Mouse (Mus musculus): ENCODE results near the gene Ksr2. TPM values are rescaled to one million over a fixed set of nuclear protein-coding genes. Genes with fewer than 3 reads are reported as not detected.

Gene Ksr2
- polyA plus RNA-seq, 1 experiment from 2014 or later, result 8.0 TPM

- Histone ChIP-seq H3K4me3 (replicated peaks; ENCODE audit: low read length) (no peak overlapping the region), H3K27me3 (ENCODE audit: control insufficient read depth, insufficient read depth, low read length) (no peaks in the 10 kb centered on the region), H3K36me3 (replicated peaks; ENCODE audit: control insufficient read depth, insufficient read depth) (no peaks in the 10 kb centered on the region), H3K4me1 (replicated peaks; ENCODE audit: control insufficient read depth, insufficient read depth, low read length) (0 out of 2 replicates have a peak, but pooled peaks cover 9% of the 10 kb centered on the region), H3K9ac (no peak overlapping the region), H3K27ac (no peak overlapping the region), H3K9me3 (ENCODE audit: control insufficient read depth, low read length) (no peaks in the 10 kb centered on the region), H3K4me2 (replicated peaks) (no peak overlapping the region)
- no peak for DNase-seq (ENCODE audit: low spot score)
- ATAC-seq (ENCODE audit: low FRiP score), result no peak
- 32% methylated on average over 4 of the region's 4 CpGs for WGBS
Observed at GRCm38 (mm10) chr5:117687770-117688352, 274.1 kb downstream of the Ksr2 start.

- no peak for ATAC-seq (ENCODE audit: low FRiP score)
- Histone ChIP-seq H3K4me1 (replicated peaks; ENCODE audit: control insufficient read depth, insufficient read depth, low read length) (0 out of 2 replicates have a peak, but pooled peaks cover 9% of the 10 kb centered on the region), H3K36me3 (replicated peaks; ENCODE audit: control insufficient read depth, insufficient read depth) (no peaks in the 10 kb centered on the region), H3K27me3 (ENCODE audit: control insufficient read depth, insufficient read depth, low read length) (no peaks in the 10 kb centered on the region), H3K9me3 (ENCODE audit: control insufficient read depth, low read length) (no peaks in the 10 kb centered on the region), H3K9ac (no peak overlapping the region), H3K27ac (no peak overlapping the region), H3K4me3 (replicated peaks; ENCODE audit: low read length) (no peak overlapping the region), H3K4me2 (replicated peaks) (no peak overlapping the region)
- WGBS, result 44% methylated on average over 3 of the region's 3 CpGs
- no peak for DNase-seq (ENCODE audit: low spot score)
Observed at GRCm38 (mm10) chr5:117688738-117689137, 274.9 kb downstream of the Ksr2 start.

GRCm38 (mm10) chr5:117689840-117690239 is 276.0 kb downstream of the Ksr2 start:
- Histone ChIP-seq H3K36me3 (replicated peaks; ENCODE audit: control insufficient read depth, insufficient read depth) (no peaks in the 10 kb centered on the region), H3K4me3 (replicated peaks; ENCODE audit: low read length) (no peak overlapping the region), H3K4me2 (replicated peaks) (no peak overlapping the region), H3K4me1 (replicated peaks; ENCODE audit: control insufficient read depth, insufficient read depth, low read length) (0 out of 2 replicates have a peak, but pooled peaks cover 9% of the 10 kb centered on the region), H3K9ac (no peak overlapping the region), H3K27me3 (ENCODE audit: control insufficient read depth, insufficient read depth, low read length) (no peaks in the 10 kb centered on the region), H3K27ac (no peak overlapping the region), H3K9me3 (ENCODE audit: control insufficient read depth, low read length) (no peaks in the 10 kb centered on the region)
- 46% methylated on average over 8 of the region's 8 CpGs for WGBS
- ATAC-seq (ENCODE audit: low FRiP score), result 0 out of 2 replicates have a peak, but pooled peaks have one; percentile 46
- no peak for DNase-seq (ENCODE audit: low spot score)

DNA sequence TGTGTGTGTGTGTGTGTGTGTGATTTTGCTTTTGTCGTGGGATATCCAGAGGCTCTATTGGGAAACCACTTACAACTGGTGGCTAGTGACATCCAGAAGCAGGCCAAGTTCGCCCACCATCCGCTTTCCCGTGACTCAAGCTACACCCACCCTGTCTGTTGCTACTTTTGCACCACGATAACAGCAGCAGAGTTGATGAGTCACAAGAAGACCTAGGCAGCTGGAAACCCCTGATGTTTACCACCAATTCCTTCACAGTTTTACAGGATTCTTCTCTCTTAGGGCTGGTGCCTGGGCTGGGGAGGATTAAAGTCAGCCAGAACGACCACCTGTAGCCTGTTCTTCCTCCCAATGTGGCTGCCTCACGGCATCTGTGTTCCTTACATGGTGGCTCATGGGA is 277.5 kb downstream of the Ksr2 start:
- DNase-seq (ENCODE audit: low spot score), result no peak
- no peaks in the 10 kb centered on the region for H3K36me3 ChIP-seq (replicated peaks; ENCODE audit: control insufficient read depth, insufficient read depth)
- H3K9ac ChIP-seq, result no peak overlapping the region
- H3K4me2 ChIP-seq (replicated peaks), result no peak overlapping the region
- no peaks in the 10 kb centered on the region for H3K27me3 ChIP-seq (ENCODE audit: control insufficient read depth, insufficient read depth, low read length)
- H3K9me3 ChIP-seq (ENCODE audit: control insufficient read depth, low read length), result no peaks in the 10 kb centered on the region
- H3K27ac ChIP-seq, result no peak overlapping the region
- WGBS, result 87% methylated on average over 7 of the region's 7 CpGs
- H3K4me3 ChIP-seq (replicated peaks; ENCODE audit: low read length), result no peak overlapping the region
- H3K4me1 ChIP-seq (replicated peaks; ENCODE audit: control insufficient read depth, insufficient read depth, low read length), result 0 out of 2 replicates have a peak, but pooled peaks cover 9% of the 10 kb centered on the region
- ATAC-seq (ENCODE audit: low FRiP score), result no peak

- no peaks in the 10 kb centered on the region for H3K27me3 ChIP-seq (ENCODE audit: control insufficient read depth, insufficient read depth, low read length)
- no peak for ATAC-seq (ENCODE audit: low FRiP score)
- no peaks in the 10 kb centered on the region for H3K9me3 ChIP-seq (ENCODE audit: control insufficient read depth, low read length)
- DNase-seq (ENCODE audit: low spot score), result no peak
- no peak overlapping the region for H3K9ac ChIP-seq
- no peaks in the 10 kb centered on the region for H3K4me1 ChIP-seq (replicated peaks; ENCODE audit: control insufficient read depth, insufficient read depth, low read length)
- no peaks in the 10 kb centered on the region for H3K36me3 ChIP-seq (replicated peaks; ENCODE audit: control insufficient read depth, insufficient read depth)
- H3K4me2 ChIP-seq (replicated peaks), result no peak overlapping the region
- no peak overlapping the region for H3K4me3 ChIP-seq (replicated peaks; ENCODE audit: low read length)
- WGBS, result 79% methylated on average over 3 of the region's 3 CpGs
- no peak overlapping the region for H3K27ac ChIP-seq
Observed at GRCm38 (mm10) chr5:117693557-117693956, 279.8 kb downstream of the Ksr2 start.

DNA sequence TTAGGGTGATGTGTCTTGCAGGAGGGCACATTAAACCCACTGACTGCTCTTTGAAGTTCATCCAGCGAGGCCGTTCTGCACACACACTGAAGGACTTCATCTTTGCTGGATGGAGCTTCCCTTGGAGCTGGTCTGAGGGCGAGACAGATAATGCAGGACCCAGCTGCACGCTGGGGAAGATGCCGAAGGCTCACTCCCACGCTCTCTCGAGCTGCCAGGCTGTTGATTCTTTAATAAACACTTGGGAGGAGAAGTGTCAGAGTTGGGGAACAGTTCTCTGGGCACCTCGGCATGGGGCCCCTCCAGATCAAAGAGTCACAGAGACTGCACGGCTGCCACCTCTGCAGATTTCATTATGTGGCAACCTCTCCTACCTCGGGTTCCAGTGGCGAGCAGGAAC is 280.8 kb downstream of the Ksr2 start:
- no peaks in the 10 kb centered on the region for H3K36me3 ChIP-seq (replicated peaks; ENCODE audit: control insufficient read depth, insufficient read depth)
- H3K27ac ChIP-seq, result no peak overlapping the region
- H3K9ac ChIP-seq, result no peak overlapping the region
- no peaks in the 10 kb centered on the region for H3K27me3 ChIP-seq (ENCODE audit: control insufficient read depth, insufficient read depth, low read length)
- ATAC-seq (ENCODE audit: low FRiP score), result no peak
- DNase-seq (ENCODE audit: low spot score), result no peak
- H3K4me2 ChIP-seq (replicated peaks), result no peak overlapping the region
- WGBS, result 65% methylated on average over 11 of the region's 11 CpGs
- H3K9me3 ChIP-seq (ENCODE audit: control insufficient read depth, low read length), result no peaks in the 10 kb centered on the region
- no peak overlapping the region for H3K4me3 ChIP-seq (replicated peaks; ENCODE audit: low read length)
- H3K4me1 ChIP-seq (replicated peaks; ENCODE audit: control insufficient read depth, insufficient read depth, low read length), result no peaks in the 10 kb centered on the region

GRCm38 (mm10) chr5:117696366-117696765 is 282.6 kb downstream of the Ksr2 start:
- Histone ChIP-seq H3K4me2 (replicated peaks) (no peak overlapping the region), H3K27me3 (ENCODE audit: control insufficient read depth, insufficient read depth, low read length) (no peaks in the 10 kb centered on the region), H3K27ac (no peak overlapping the region), H3K9ac (no peak overlapping the region), H3K9me3 (ENCODE audit: control insufficient read depth, low read length) (no peaks in the 10 kb centered on the region), H3K36me3 (replicated peaks; ENCODE audit: control insufficient read depth, insufficient read depth) (no peaks in the 10 kb centered on the region), H3K4me1 (replicated peaks; ENCODE audit: control insufficient read depth, insufficient read depth, low read length) (no peaks in the 10 kb centered on the region), H3K4me3 (replicated peaks; ENCODE audit: low read length) (no peak overlapping the region)
- WGBS, result 76% methylated on average over 8 of the region's 8 CpGs
- DNase-seq (ENCODE audit: low spot score), result no peak
- no peak for ATAC-seq (ENCODE audit: low FRiP score)

GRCm38 (mm10) chr5:117697589-117697988 is 283.8 kb downstream of the Ksr2 start:
- Histone ChIP-seq H3K4me1 (replicated peaks; ENCODE audit: control insufficient read depth, insufficient read depth, low read length) (no peaks in the 10 kb centered on the region), H3K4me2 (replicated peaks) (no peak overlapping the region), H3K4me3 (replicated peaks; ENCODE audit: low read length) (no peak overlapping the region), H3K27me3 (ENCODE audit: control insufficient read depth, insufficient read depth, low read length) (no peaks in the 10 kb centered on the region), H3K27ac (no peak overlapping the region), H3K36me3 (replicated peaks; ENCODE audit: control insufficient read depth, insufficient read depth) (no peaks in the 10 kb centered on the region), H3K9ac (no peak overlapping the region), H3K9me3 (ENCODE audit: control insufficient read depth, low read length) (no peaks in the 10 kb centered on the region)
- WGBS, result 70% methylated on average over 6 of the region's 6 CpGs
- no peak for ATAC-seq (ENCODE audit: low FRiP score)
- DNase-seq (ENCODE audit: low spot score), result no peak

- whole genome bisulfite sequencing, result 78% methylated on average over 9 of the region's 9 CpGs
- H3K4me2 ChIP-seq (replicated peaks), result no peak overlapping the region
- H3K36me3 ChIP-seq (replicated peaks; ENCODE audit: control insufficient read depth, insufficient read depth), result no peaks in the 10 kb centered on the region
- H3K27ac ChIP-seq, result no peak overlapping the region
- H3K4me1 ChIP-seq (replicated peaks; ENCODE audit: control insufficient read depth, insufficient read depth, low read length), result peaks cover 12% of the 10 kb centered on the region
- 0 out of 2 replicates have a peak, but pooled peaks cover 5% of the 10 kb centered on the region for H3K9me3 ChIP-seq (ENCODE audit: control insufficient read depth, low read length)
- H3K4me3 ChIP-seq (replicated peaks; ENCODE audit: low read length), result no peak overlapping the region
- DNase-seq (ENCODE audit: low spot score) (no peak), ATAC-seq (ENCODE audit: low FRiP score) (no peak)
- H3K27me3 ChIP-seq (ENCODE audit: control insufficient read depth, insufficient read depth, low read length), result no peaks in the 10 kb centered on the region
- no peak overlapping the region for H3K9ac ChIP-seq
Observed at GRCm38 (mm10) chr5:117704371-117704770, 290.6 kb downstream of the Ksr2 start.

DNA sequence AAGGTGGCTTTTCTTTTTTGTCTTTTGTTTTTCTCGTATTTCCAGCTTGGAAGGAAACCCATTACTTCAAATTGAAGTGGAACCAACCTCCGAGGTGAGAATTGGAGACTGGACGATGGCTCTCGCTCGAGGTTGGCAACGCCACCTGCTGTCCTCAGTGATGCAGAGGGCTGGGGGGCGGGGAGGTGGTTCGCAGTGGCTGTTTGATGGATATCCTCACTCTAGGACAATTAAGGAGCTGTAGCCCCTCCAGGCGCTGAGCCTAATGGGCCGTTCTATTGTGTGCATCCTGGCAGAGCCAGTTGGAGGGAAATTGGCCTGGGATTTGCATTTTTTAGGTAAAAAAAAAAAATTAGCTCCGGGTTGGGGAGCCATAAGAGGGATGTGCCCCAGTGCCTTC is 292.8 kb downstream of the Ksr2 start:
- peak; percentile 51 for DNase-seq (ENCODE audit: low spot score)
- Histone ChIP-seq H3K9me3 (ENCODE audit: control insufficient read depth, low read length) (0 out of 2 replicates have a peak, but pooled peaks cover 5% of the 10 kb centered on the region), H3K27me3 (ENCODE audit: control insufficient read depth, insufficient read depth, low read length) (no peaks in the 10 kb centered on the region), H3K4me1 (replicated peaks; ENCODE audit: control insufficient read depth, insufficient read depth, low read length) (peaks cover 12% of the 10 kb centered on the region), H3K4me2 (replicated peaks) (no peak overlapping the region), H3K27ac (no peak overlapping the region), H3K4me3 (replicated peaks; ENCODE audit: low read length) (no peak overlapping the region), H3K9ac (no peak overlapping the region), H3K36me3 (replicated peaks; ENCODE audit: control insufficient read depth, insufficient read depth) (no peaks in the 10 kb centered on the region)
- WGBS, result 20% methylated on average over 11 of the region's 11 CpGs
- ATAC-seq (ENCODE audit: low FRiP score), result no peak
